Mouse (Mus musculus) testis, adult 2 months (tissue): Measurements from ENCODE around the gene Chrnb1.
A peak's percentile ranks its signal among the peaks of the same experiment; 100 is the strongest.

Source experiments
- CTCF ChIP-seq: fragments of 200-500 bp; IDR thresholded peaks from 2 replicates; pipeline ENCODE4 v1.5.1; 2012; ENCODE audit warnings: low read depth, mild to moderate bottlenecking, inconsistent platforms, low read length, moderate library complexity; ENCODE audit not compliant: control insufficient read depth, insufficient read depth, insufficient replicate concordance
- POLR2A ChIP-seq: fragments of 200-500 bp; IDR thresholded peaks from 2 replicates; pipeline ENCODE4 v1.6.1; 2012; ENCODE audit warnings: low read depth, mild to moderate bottlenecking, inconsistent platforms, low read length, moderate library complexity; ENCODE audit not compliant: control insufficient read depth

DNA sequence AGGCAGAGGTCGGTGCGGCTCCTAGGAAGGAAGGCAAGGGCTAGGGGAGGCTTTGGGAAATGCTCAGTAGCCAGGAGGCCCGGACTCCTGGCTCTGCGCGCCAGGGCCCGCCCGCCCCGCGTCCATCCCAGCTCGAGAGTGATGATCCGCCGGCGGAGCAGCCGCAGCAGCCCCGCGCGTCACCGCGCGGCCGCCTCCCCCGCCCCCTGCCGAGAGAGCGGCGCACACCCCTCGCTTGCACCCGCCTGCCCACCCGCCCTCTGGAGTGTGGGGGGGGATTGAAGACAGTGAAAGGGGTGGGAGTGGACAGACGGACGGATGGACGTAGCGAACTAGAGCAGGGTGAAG, 41.8 kb upstream of the Chrnb1 start, which contains the start of gene Nlgn2:
- TF ChIP-seq POLR2A (peak; percentile 10; the same call in 1 of the 2 replicates), CTCF (no peak)
